Comparison of ENCODE assay signal across 9 mouse cellular contexts in genomic region chr19:7311306-7311705, GRCm38 (mm10). TPM values are rescaled to one million over a fixed set of nuclear protein-coding genes. Genes with fewer than 3 reads are reported as not detected.
DNase-seq lines count a peak whose midpoint lies in the region; ATAC-seq and TF ChIP-seq lines count a peak whose summit lies in the region.
"Had no signal": no experiment of that assay in that cellular context is flagged by ENCODE, and none has a peak within 500 bp of the region (broad histone marks: within the 10 kb centered on the region; RNA-seq: fewer than 3 reads in every experiment).

No protein-coding gene starts in this region.

- no peak for ATAC-seq in hindbrain, embryonic 13.5 days (ENCODE audit: low FRiP score)
- ATAC-seq in forebrain, embryonic 15.5 days (replicated peaks), result no peak
- ATAC-seq in limb, embryonic 15.5 days (ENCODE audit: insufficient number of reproducible peaks, low FRiP score, low TSS enrichment, low read depth), result no peak

- no peaks in the 10 kb centered on the region for H3K9me3 ChIP-seq in hindbrain, embryonic 10.5 days
- H3K9me3 ChIP-seq in hindbrain, embryonic 13.5 days, result no peaks in the 10 kb centered on the region
- no peaks in the 10 kb centered on the region for H3K9me3 ChIP-seq in forebrain, embryonic 15.5 days
- H3K9me3 ChIP-seq in limb, embryonic 15.5 days, result no peaks in the 10 kb centered on the region

- no peaks in the 10 kb centered on the region for H3K36me3 ChIP-seq in hindbrain, embryonic 10.5 days
- H3K36me3 ChIP-seq in hindbrain, embryonic 13.5 days, result no peaks in the 10 kb centered on the region
- H3K36me3 ChIP-seq in forebrain, embryonic 15.5 days, result no peaks in the 10 kb centered on the region
- no peaks in the 10 kb centered on the region for H3K36me3 ChIP-seq in limb, embryonic 15.5 days

- H3K4me3 ChIP-seq in hindbrain, embryonic 10.5 days, result peak overlapping the region; percentile 13; the same call in 1 of the 2 replicates
- H3K4me3 ChIP-seq in hindbrain, embryonic 13.5 days, result no peak overlapping the region
- no peak overlapping the region for H3K4me3 ChIP-seq in bone marrow macrophage, adult 2 months (ENCODE audit: insufficient read depth, low read length)
- H3K4me3 ChIP-seq in forebrain, embryonic 15.5 days, result no peak overlapping the region
- no peak overlapping the region for H3K4me3 ChIP-seq in limb, embryonic 15.5 days

- no peak for DNase-seq in hindbrain, embryonic 10.5 days (ENCODE audit: low spot score)
- no peak for DNase-seq in left cerebral cortex, adult 9 months (ENCODE audit: low spot score in 2 of 2)
- DNase-seq in adrenal gland, adult 18-20 months (ENCODE audit: low spot score in 2 of 2), result no peak
- DNase-seq in gastrocnemius, postnatal 25 days, result no peak

- TF ChIP-seq POLR2A in bone marrow macrophage, adult 2 months (IDR thresholded peaks at IDR 0.05; ENCODE audit: borderline replicate concordance, low read depth, low read length), result no peak

- TF ChIP-seq CTCF in bone marrow macrophage, adult 2 months (IDR thresholded peaks at IDR 0.05; ENCODE audit: low read depth, low read length), result no peak

- H3K9ac ChIP-seq in hindbrain, embryonic 13.5 days, result no peak overlapping the region
- no peak overlapping the region for H3K9ac ChIP-seq in forebrain, embryonic 15.5 days (replicated peaks)
- no peak overlapping the region for H3K9ac ChIP-seq in limb, embryonic 15.5 days

- H3K4me2 ChIP-seq in hindbrain, embryonic 13.5 days, result no peak overlapping the region
- H3K4me2 ChIP-seq in forebrain, embryonic 15.5 days (replicated peaks), result no peak overlapping the region; the same call in 1 of the 2 replicates
- H3K4me2 ChIP-seq in limb, embryonic 15.5 days, result 0 out of 2 replicates have a peak overlapping the region, but pooled peaks have one; percentile 19

- peak overlapping the region; percentile 71 for H3K27ac ChIP-seq in hindbrain, embryonic 10.5 days
- no peak overlapping the region for H3K27ac ChIP-seq in hindbrain, embryonic 13.5 days
- peak overlapping the region; percentile 9; the same call in 1 of the 2 replicates for H3K27ac ChIP-seq in bone marrow macrophage, adult 2 months (ENCODE audit: insufficient read depth, low read depth, low read length)
- H3K27ac ChIP-seq in forebrain, embryonic 15.5 days (replicated peaks), result peak overlapping the region; percentile 41
- peak overlapping the region; percentile 83 for H3K27ac ChIP-seq in limb, embryonic 15.5 days

- 48% methylated on average over 10 of the region's 10 CpGs for WGBS in hindbrain, embryonic 10.5 days
- 50% methylated on average over 10 of the region's 10 CpGs for WGBS in hindbrain, embryonic 13.5 days
- 38% methylated on average over 10 of the region's 10 CpGs for WGBS in forebrain, embryonic 15.5 days
- 35% methylated on average over 10 of the region's 10 CpGs for WGBS in limb, embryonic 15.5 days

- H3K27me3 ChIP-seq in hindbrain, embryonic 10.5 days (ENCODE audit: insufficient read depth, poor library complexity, severe bottlenecking), result no peaks in the 10 kb centered on the region
- H3K27me3 ChIP-seq in hindbrain, embryonic 13.5 days, result no peaks in the 10 kb centered on the region
- H3K27me3 ChIP-seq in forebrain, embryonic 15.5 days, result no peaks in the 10 kb centered on the region
- no peaks in the 10 kb centered on the region for H3K27me3 ChIP-seq in limb, embryonic 15.5 days
- H3K27me3 ChIP-seq: CH12.LX had no signal

- peaks cover 67% of the 10 kb centered on the region for H3K4me1 ChIP-seq in hindbrain, embryonic 10.5 days (replicated peaks)
- H3K4me1 ChIP-seq in hindbrain, embryonic 13.5 days (replicated peaks), result peaks cover 72% of the 10 kb centered on the region
- peaks cover 87% of the 10 kb centered on the region for H3K4me1 ChIP-seq in bone marrow macrophage, adult 2 months (ENCODE audit: control insufficient read depth, insufficient read depth, low read length)
- peaks cover 61% of the 10 kb centered on the region for H3K4me1 ChIP-seq in forebrain, embryonic 15.5 days
- peaks cover 56% of the 10 kb centered on the region for H3K4me1 ChIP-seq in limb, embryonic 15.5 days

RNA-seq across cellular contexts. Expression of gene Mark2, which starts 30.4 kb away (rescaled TPM):
- polyA plus RNA-seq in hindbrain, embryonic 10.5 days (2016; fragmentation: Nextera tagmentation; extraction: Ambion mirVana), result 47.0 and 56.5 TPM in 2 replicates
- polyA plus RNA-seq in hindbrain, embryonic 13.5 days (2015; fragmentation: Nextera tagmentation; extraction: Ambion mirVana), result 40.9 and 42.5 TPM in 2 replicates
- polyA plus RNA-seq in bone marrow macrophage, adult 2 months (2012; ENCODE audit: insufficient read depth, insufficient read length, missing spikeins), result 57.8 and 69.2 TPM in 2 replicates
- 52.8 and 57.7 TPM in 2 replicates for polyA plus RNA-seq in forebrain, embryonic 15.5 days (2015; fragmentation: Nextera tagmentation; extraction: Ambion mirVana)
- polyA plus RNA-seq in limb, embryonic 15.5 days (2015; fragmentation: Nextera tagmentation; extraction: Ambion mirVana), result 41.1 and 46.4 TPM in 2 replicates
- 10 to 100 TPM; 63.5 to 64.0 TPM for total RNA-seq in adrenal gland, adult 18-20 months (2021)
- 10 to 100 TPM; 27.4 to 30.6 TPM for total RNA-seq in gastrocnemius, postnatal 25 days (2021)

RNA-seq across cellular contexts. Expression of gene Rcor2, which starts 44.2 kb away (rescaled TPM):
- polyA plus RNA-seq in hindbrain, embryonic 10.5 days (2016; fragmentation: Nextera tagmentation; extraction: Ambion mirVana), result 72.0 and 79.1 TPM in 2 replicates
- 30.2 and 32.0 TPM in 2 replicates for polyA plus RNA-seq in hindbrain, embryonic 13.5 days (2015; fragmentation: Nextera tagmentation; extraction: Ambion mirVana)
- polyA plus RNA-seq in bone marrow macrophage, adult 2 months (2012; ENCODE audit: insufficient read depth, insufficient read length, missing spikeins), result 0.53 and 1.5 TPM in 2 replicates
- polyA plus RNA-seq in forebrain, embryonic 15.5 days (2015; fragmentation: Nextera tagmentation; extraction: Ambion mirVana), result 60.7 and 67.7 TPM in 2 replicates
- polyA plus RNA-seq in limb, embryonic 15.5 days (2015; fragmentation: Nextera tagmentation; extraction: Ambion mirVana), result 16.9 TPM in 2 replicates
- total RNA-seq in adrenal gland, adult 18-20 months (2021), result 1 to 10 TPM; 1.5 to 2.5 TPM
- 1 to 10 TPM; 2.6 to 4.2 TPM for total RNA-seq in gastrocnemius, postnatal 25 days (2021)
